Comparison of ENCODE assay signal across 8 mouse cellular contexts in the genomic region with DNA sequence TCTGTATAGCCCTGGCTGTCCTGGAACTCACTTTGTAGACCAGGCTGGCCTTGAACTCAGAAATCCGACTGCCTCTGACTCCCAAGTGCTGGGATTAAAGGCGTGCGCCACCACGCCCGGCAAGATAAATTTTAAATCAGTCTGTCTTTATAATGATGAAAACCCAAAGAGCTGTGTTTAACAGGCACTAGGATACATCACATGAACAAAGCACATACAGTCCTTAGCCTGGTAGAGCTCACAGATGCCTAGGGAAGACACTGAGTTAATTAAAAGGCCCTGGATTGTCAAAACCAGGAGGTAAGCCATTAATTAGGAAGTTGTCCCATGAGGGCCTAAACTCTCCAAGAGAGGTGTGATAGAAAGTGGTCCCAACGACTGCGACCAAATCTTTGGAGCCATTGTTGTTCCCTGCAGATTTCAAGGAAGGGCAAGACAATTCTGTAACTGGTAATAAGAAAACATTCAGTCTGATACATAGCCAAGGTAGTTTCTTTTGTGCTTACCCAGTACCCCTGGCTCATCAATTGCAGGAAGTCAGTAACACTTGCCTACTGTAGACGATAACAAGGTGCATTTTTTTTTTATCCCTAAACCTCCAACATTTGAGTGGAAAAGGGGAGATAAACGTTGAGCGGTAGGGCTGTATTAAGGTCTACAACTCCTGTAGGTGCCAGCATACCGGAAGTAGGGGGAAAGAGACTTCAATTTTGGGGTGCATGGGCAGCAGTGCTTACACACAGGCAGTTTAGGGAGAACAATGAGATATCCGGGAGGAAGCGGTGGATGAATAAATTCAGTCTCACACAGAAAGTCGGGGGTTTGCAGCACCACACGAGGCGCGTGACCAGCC. TPM values are rescaled to one million over a fixed set of nuclear protein-coding genes. Genes with fewer than 3 reads are reported as not detected.
DNase-seq lines count a peak whose midpoint lies in the region; ATAC-seq and TF ChIP-seq lines count a peak whose summit lies in the region.

No protein-coding gene starts in this region.

- H3K27me3 ChIP-seq in heart, embryonic 10.5 days (ENCODE audit: insufficient read depth, poor library complexity, severe bottlenecking), result no peaks in the 10 kb centered on the region
- H3K27me3 ChIP-seq in E14TG2a.4 (ENCODE audit: insufficient read depth, low read length), result no peaks in the 10 kb centered on the region
- H3K27me3 ChIP-seq in forebrain, embryonic 10.5 days (ENCODE audit: poor library complexity, severe bottlenecking), result no peaks in the 10 kb centered on the region
- H3K27me3 ChIP-seq in liver, embryonic 11.5 days (replicated peaks; ENCODE audit: control insufficient read depth, insufficient read depth, low read length), result no peaks in the 10 kb centered on the region
- H3K27me3 ChIP-seq in stomach, postnatal 0 days (ENCODE audit: control insufficient read depth, insufficient read depth, low read length), result no peaks in the 10 kb centered on the region

- H3K9ac ChIP-seq in liver, embryonic 11.5 days (ENCODE audit: low read depth, low read length), result peak overlapping the region; percentile 71
- peak overlapping the region; percentile 77 for H3K9ac ChIP-seq in stomach, postnatal 0 days (ENCODE audit: low read length)

- no peaks in the 10 kb centered on the region; the same call in 1 of the 2 replicates for H3K9me3 ChIP-seq in heart, embryonic 10.5 days
- H3K9me3 ChIP-seq in E14TG2a.4 (ENCODE audit: low read length), result no peaks in the 10 kb centered on the region
- H3K9me3 ChIP-seq in forebrain, embryonic 10.5 days, result peaks cover 9% of the 10 kb centered on the region; the same call in 1 of the 2 replicates
- H3K9me3 ChIP-seq in liver, embryonic 11.5 days (ENCODE audit: control insufficient read depth, low read length), result no peaks in the 10 kb centered on the region
- H3K9me3 ChIP-seq in stomach, postnatal 0 days (ENCODE audit: control insufficient read depth, low read length), result no peaks in the 10 kb centered on the region

- H3K27ac ChIP-seq in heart, embryonic 10.5 days, result peak overlapping the region; percentile 100
- peak overlapping the region; percentile 100 for H3K27ac ChIP-seq in forebrain, embryonic 10.5 days
- peak overlapping the region; percentile 39; the same call in 1 of the 2 replicates for H3K27ac ChIP-seq in liver, embryonic 11.5 days (ENCODE audit: low read depth, low read length)
- peak overlapping the region; percentile 89 for H3K27ac ChIP-seq in stomach, postnatal 0 days (replicated peaks)

- ATAC-seq in liver, embryonic 11.5 days (replicated peaks; ENCODE audit: low FRiP score), result peak; percentile 41
- ATAC-seq in stomach, postnatal 0 days (ENCODE audit: low FRiP score, low TSS enrichment), result 0 out of 2 replicates have a peak, but pooled peaks have one; percentile 3
- ATAC-seq in cerebellum, adult (ENCODE audit: insufficient number of reproducible peaks, low FRiP score, low TSS enrichment), result no peak

- peak overlapping the region; percentile 73 for H3K4me2 ChIP-seq in liver, embryonic 11.5 days
- H3K4me2 ChIP-seq in stomach, postnatal 0 days (replicated peaks; ENCODE audit: low read depth), result peak overlapping the region; percentile 59

- DNase-seq in heart, embryonic 10.5 days (ENCODE audit: low spot score), result no peak
- DNase-seq in heart, adult 9 months (ENCODE audit: low spot score in 2 of 2), result no peak
- DNase-seq in forebrain, embryonic 10.5 days (ENCODE audit: extremely low spot score, low spot score), result peak; percentile 18
- DNase-seq in liver, embryonic 11.5 days (ENCODE audit: low spot score), result no peak
- no peak for DNase-seq in stomach, postnatal 0 days (ENCODE audit: low spot score)
- no peak for DNase-seq in cerebellum, postnatal 25 days

- TF ChIP-seq CTCF in E14TG2a.4 (conservative IDR thresholded peaks at IDR 0.05; ENCODE audit: low read length), result no peak
- TF ChIP-seq CTCF in stomach, postnatal 0 days (IDR thresholded peaks at IDR 0.05; ENCODE audit: low read depth), result no peak

- no peak for TF ChIP-seq EP300 in stomach, postnatal 0 days (optimal IDR thresholded peaks at IDR 0.05)

- H3K4me3 ChIP-seq in heart, embryonic 10.5 days, result peak overlapping the region; percentile 95
- peak overlapping the region; percentile 78 for H3K4me3 ChIP-seq in E14TG2a.4 (replicated peaks; ENCODE audit: low read length)
- H3K4me3 ChIP-seq in forebrain, embryonic 10.5 days, result peak overlapping the region; percentile 93
- peak overlapping the region; percentile 90 for H3K4me3 ChIP-seq in liver, embryonic 11.5 days (ENCODE audit: low read depth, low read length)
- H3K4me3 ChIP-seq in stomach, postnatal 0 days (ENCODE audit: low read depth, low read length), result peak overlapping the region; percentile 92

- 37% methylated on average over 17 of the region's 17 CpGs for WGBS in heart, embryonic 10.5 days
- 41% methylated on average over 17 of the region's 17 CpGs for WGBS in forebrain, embryonic 10.5 days
- 37% methylated on average over 17 of the region's 17 CpGs for WGBS in liver, embryonic 11.5 days
- WGBS in stomach, postnatal 0 days, result 40% methylated on average over 17 of the region's 17 CpGs

- no peaks in the 10 kb centered on the region for H3K36me3 ChIP-seq in heart, embryonic 10.5 days
- peaks cover 19% of the 10 kb centered on the region for H3K36me3 ChIP-seq in E14TG2a.4 (ENCODE audit: insufficient read depth, low read length)
- peaks cover 10% of the 10 kb centered on the region for H3K36me3 ChIP-seq in forebrain, embryonic 10.5 days (replicated peaks)
- no peaks in the 10 kb centered on the region for H3K36me3 ChIP-seq in liver, embryonic 11.5 days (ENCODE audit: control insufficient read depth, insufficient read depth, low read length)
- H3K36me3 ChIP-seq in stomach, postnatal 0 days (ENCODE audit: control insufficient read depth, insufficient read depth, low read length), result no peaks in the 10 kb centered on the region

- peaks cover 21% of the 10 kb centered on the region for H3K4me1 ChIP-seq in heart, embryonic 10.5 days
- peaks cover 39% of the 10 kb centered on the region for H3K4me1 ChIP-seq in E14TG2a.4 (replicated peaks; ENCODE audit: low read depth, low read length)
- H3K4me1 ChIP-seq in forebrain, embryonic 10.5 days, result peaks cover 23% of the 10 kb centered on the region
- peaks cover 12% of the 10 kb centered on the region for H3K4me1 ChIP-seq in liver, embryonic 11.5 days (replicated peaks; ENCODE audit: control insufficient read depth, insufficient read depth, low read length)
- no peaks in the 10 kb centered on the region for H3K4me1 ChIP-seq in stomach, postnatal 0 days (replicated peaks; ENCODE audit: control insufficient read depth, insufficient read depth)

RNA-seq across cellular contexts. Expression of a gene that starts 0.6 kb away (rescaled TPM):
- polyA plus RNA-seq in heart, embryonic 10.5 days (2016; fragmentation: Nextera tagmentation; extraction: Ambion mirVana), result 37.3 and 42.5 TPM in 2 replicates
- 76.2 and 80.0 TPM in 2 replicates for polyA plus RNA-seq in forebrain, embryonic 10.5 days (2016; fragmentation: Nextera tagmentation; extraction: Ambion mirVana)
- 47.3 and 47.7 TPM in 2 replicates for polyA plus RNA-seq in liver, embryonic 11.5 days (2014; fragmentation: Nextera tagmentation; extraction: Ambion mirVana)
- polyA plus RNA-seq in stomach, postnatal 0 days (2015; fragmentation: Nextera tagmentation; extraction: Ambion mirVana), result 22.6 and 23.8 TPM in 2 replicates

Comparison
In these comparisons a context has a peak if more than half of its experiments do, and no peak if none do; other contexts are left out.
1. H3K27ac ChIP-seq: peak in every context shown above with its lines; median percentile 100 in heart, embryonic 10.5 days; 100 in forebrain, embryonic 10.5 days; 89 in stomach, postnatal 0 days; 39 in liver, embryonic 11.5 days.